ENCODE assay signal across 22 mouse cellular contexts in the genomic region with DNA sequence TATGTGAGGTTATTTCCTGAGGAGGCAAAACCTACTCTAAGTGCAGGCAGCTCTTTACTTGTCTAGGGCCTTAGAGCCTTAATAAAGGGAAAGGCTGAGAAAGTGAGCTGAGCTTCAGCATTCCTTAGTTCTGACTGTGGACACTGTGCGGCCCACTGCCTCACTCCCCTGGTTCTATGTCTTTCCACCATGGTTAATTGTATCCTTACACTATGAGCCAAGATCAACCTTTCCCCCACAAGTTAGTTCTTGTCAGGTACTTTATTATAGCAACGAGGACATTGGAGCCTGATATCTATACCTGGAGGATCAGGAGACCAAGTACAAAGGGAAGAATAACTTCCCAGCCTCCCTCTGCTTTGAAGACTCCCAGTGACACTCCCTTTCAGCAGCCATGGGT.
DNase-seq lines count a peak whose midpoint lies in the region; ATAC-seq and TF ChIP-seq lines count a peak whose summit lies in the region.
"Had no signal": no experiment of that assay in that cellular context is flagged by ENCODE, and none has a peak within 500 bp of the region (broad histone marks: within the 10 kb centered on the region; RNA-seq: fewer than 3 reads in every experiment).

No protein-coding gene starts in this region.

- no peak for TF ChIP-seq EP300 in heart, postnatal 0 days (IDR thresholded peaks at IDR 0.05; ENCODE audit: low read depth)

- H3K9me3 ChIP-seq in heart, embryonic 10.5 days: no peaks in the 10 kb centered on the region
- H3K9me3 ChIP-seq in heart, postnatal 0 days (replicated peaks; ENCODE audit: control insufficient read depth, low read length): no peaks in the 10 kb centered on the region
- H3K9me3 ChIP-seq in intestine, embryonic 15.5 days: no peaks in the 10 kb centered on the region
- H3K9me3 ChIP-seq in intestine, postnatal 0 days (ENCODE audit: control insufficient read depth): no peaks in the 10 kb centered on the region
- H3K9me3 ChIP-seq: embryonic facial prominence, embryonic 13.5 days; forebrain, embryonic 12.5 days; heart, embryonic 15.5 days; hindbrain, embryonic 10.5 days had no signal

- peak overlapping the region; percentile 57; the same call in 1 of the 2 replicates for H3K27ac ChIP-seq in heart, embryonic 10.5 days
- H3K27ac ChIP-seq in heart, postnatal 0 days (ENCODE audit: low read depth): peak overlapping the region; percentile 64; the same call in 1 of the 2 replicates
- no peak overlapping the region for H3K27ac ChIP-seq in intestine, embryonic 15.5 days
- H3K27ac ChIP-seq in intestine, postnatal 0 days (ENCODE audit: low read depth, low read length): no peak overlapping the region
- H3K27ac ChIP-seq: embryonic facial prominence, embryonic 13.5 days; forebrain, embryonic 12.5 days; hindbrain, embryonic 10.5 days; hindbrain, embryonic 14.5 days had no signal

- H3K4me1 ChIP-seq in heart, embryonic 10.5 days: peaks cover 22% of the 10 kb centered on the region
- peaks cover 16% of the 10 kb centered on the region; the same call in 1 of the 2 replicates for H3K4me1 ChIP-seq in heart, postnatal 0 days (ENCODE audit: control insufficient read depth, insufficient read depth)
- no peaks in the 10 kb centered on the region for H3K4me1 ChIP-seq in intestine, embryonic 15.5 days (replicated peaks)
- H3K4me1 ChIP-seq in intestine, postnatal 0 days (replicated peaks; ENCODE audit: control insufficient read depth, insufficient read depth, low read length): no peaks in the 10 kb centered on the region
- H3K4me1 ChIP-seq: embryonic facial prominence, embryonic 13.5 days; forebrain, embryonic 12.5 days had no signal

- H3K4me3 ChIP-seq in heart, embryonic 10.5 days: no peak overlapping the region
- H3K4me3 ChIP-seq in heart, postnatal 0 days (ENCODE audit: low read depth, low read length): no peak overlapping the region
- H3K4me3 ChIP-seq in intestine, embryonic 15.5 days (replicated peaks): no peak overlapping the region
- H3K4me3 ChIP-seq in intestine, postnatal 0 days (ENCODE audit: low read depth, low read length): no peak overlapping the region
- H3K4me3 ChIP-seq: embryonic facial prominence, embryonic 13.5 days; forebrain, embryonic 12.5 days; heart, embryonic 15.5 days; hindbrain, embryonic 10.5 days had no signal

- intact Hi-C loops in heart, postnatal 10 days (cut with DNase I): no loop called here

- H3K9ac ChIP-seq in heart, postnatal 0 days (replicated peaks; ENCODE audit: low read depth, low read length): no peak overlapping the region
- H3K9ac ChIP-seq in intestine, embryonic 15.5 days: no peak overlapping the region
- H3K9ac ChIP-seq in intestine, postnatal 0 days (ENCODE audit: low read depth, low read length): no peak overlapping the region
- H3K9ac ChIP-seq: embryonic facial prominence, embryonic 13.5 days; forebrain, embryonic 12.5 days; heart, embryonic 15.5 days; hindbrain, embryonic 14.5 days had no signal

- H3K36me3 ChIP-seq in heart, embryonic 10.5 days: no peaks in the 10 kb centered on the region
- H3K36me3 ChIP-seq in heart, postnatal 0 days (replicated peaks; ENCODE audit: control insufficient read depth, insufficient read depth, low read length): no peaks in the 10 kb centered on the region
- H3K36me3 ChIP-seq in intestine, embryonic 15.5 days: no peaks in the 10 kb centered on the region
- H3K36me3 ChIP-seq in intestine, postnatal 0 days (ENCODE audit: control insufficient read depth, insufficient read depth): no peaks in the 10 kb centered on the region
- H3K36me3 ChIP-seq: embryonic facial prominence, embryonic 13.5 days; forebrain, embryonic 12.5 days; heart, embryonic 15.5 days; hindbrain, embryonic 10.5 days had no signal

- no peaks in the 10 kb centered on the region for H3K27me3 ChIP-seq in heart, embryonic 10.5 days (ENCODE audit: insufficient read depth, poor library complexity, severe bottlenecking)
- no peaks in the 10 kb centered on the region for H3K27me3 ChIP-seq in heart, postnatal 0 days (ENCODE audit: control insufficient read depth, insufficient read depth, low read length)
- no peaks in the 10 kb centered on the region for H3K27me3 ChIP-seq in intestine, embryonic 15.5 days (replicated peaks)
- H3K27me3 ChIP-seq in intestine, postnatal 0 days (replicated peaks; ENCODE audit: control insufficient read depth, insufficient read depth, low read length): no peaks in the 10 kb centered on the region
- H3K27me3 ChIP-seq: CH12.LX; embryonic facial prominence, embryonic 13.5 days; forebrain, embryonic 12.5 days; heart, embryonic 15.5 days; Patski had no signal

- no peak for ATAC-seq in heart, postnatal 0 days (ENCODE audit: insufficient read depth, low read depth)
- ATAC-seq in intestine, embryonic 15.5 days: peak; percentile 51; the same call in 1 of the 2 replicates
- peak; percentile 49; the same call in 1 of the 2 replicates for ATAC-seq in intestine, postnatal 0 days
- ATAC-seq: activated CD4-positive, CD25-positive, alpha-beta regulatory T cell, adult 4 months; forebrain, embryonic 16.5 days; Patski had no signal

- H3K4me2 ChIP-seq in heart, postnatal 0 days (ENCODE audit: low read depth, low read length): no peak overlapping the region
- H3K4me2 ChIP-seq in intestine, embryonic 15.5 days (replicated peaks): no peak overlapping the region
- H3K4me2 ChIP-seq in intestine, postnatal 0 days (replicated peaks; ENCODE audit: low read depth): no peak overlapping the region
- H3K4me2 ChIP-seq: embryonic facial prominence, embryonic 13.5 days; forebrain, embryonic 12.5 days; heart, embryonic 15.5 days; hindbrain, embryonic 14.5 days had no signal

- 82% methylated on average over 2 of the region's 2 CpGs for WGBS in heart, embryonic 10.5 days
- WGBS in heart, postnatal 0 days: 86% methylated on average over 2 of the region's 2 CpGs
- 76% methylated on average over 2 of the region's 2 CpGs for WGBS in intestine, embryonic 15.5 days
- WGBS in intestine, postnatal 0 days: 60% methylated on average over 2 of the region's 2 CpGs

- DNase-seq in heart, embryonic 10.5 days (ENCODE audit: low spot score): peak; percentile 36
- DNase-seq in heart, postnatal 10 days: no peak
- DNase-seq in heart, postnatal 0 days (ENCODE audit: low spot score): no peak
- no peak for DNase-seq in heart, adult 8-10 months (ENCODE audit: low spot score)
- DNase-seq in cerebellum, adult 18-20 months: no peak
- DNase-seq: adrenal gland, postnatal 14 days; cerebellum, adult 11-12 months; cerebellum, adult 9-11 months; cerebellum, postnatal 36 days; gastrocnemius, postnatal 10 days; kidney, adult 18-20 months had no signal

- no peak for TF ChIP-seq CTCF in heart, postnatal 0 days (IDR thresholded peaks at IDR 0.05; ENCODE audit: low read depth)
- no peak for TF ChIP-seq CTCF in intestine, postnatal 0 days (IDR thresholded peaks at IDR 0.05; ENCODE audit: low read depth)

Comparison
In these comparisons a context has a peak if more than half of its experiments do, and no peak if none do; other contexts are left out.
1. H3K27ac ChIP-seq: peak in heart, embryonic 10.5 days (single experiment) and heart, postnatal 0 days (single experiment); none in intestine, embryonic 15.5 days (single experiment) and intestine, postnatal 0 days (single experiment).